Mouse (Mus musculus): ENCODE results near the gene Hoxc4.

The Hoxc4 gene

DNA sequence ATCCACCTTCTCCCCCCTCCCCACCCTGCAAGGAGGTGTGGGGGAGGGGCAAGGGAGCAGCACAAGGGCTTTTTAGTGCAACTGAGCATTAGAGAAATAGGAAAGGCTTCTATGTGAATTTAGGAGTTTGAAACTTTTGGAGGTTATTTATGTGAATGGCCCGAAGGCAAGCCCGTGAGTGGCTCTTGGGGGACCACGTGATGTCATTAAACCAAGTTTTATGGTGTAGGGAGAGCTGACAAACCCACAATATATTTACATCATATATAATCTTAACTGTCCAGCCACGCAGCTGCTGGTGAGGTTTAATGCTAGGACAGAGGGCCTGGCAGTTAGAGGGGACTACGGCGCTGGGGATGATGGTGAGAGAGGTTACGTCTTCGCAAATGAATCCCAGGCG is at the start of gene Hoxc4:
TSS of gene Hoxc4 (plus strand) at position 299 of the 400 bp plus-strand sequence.
- no peak for DNase-seq

DNA sequence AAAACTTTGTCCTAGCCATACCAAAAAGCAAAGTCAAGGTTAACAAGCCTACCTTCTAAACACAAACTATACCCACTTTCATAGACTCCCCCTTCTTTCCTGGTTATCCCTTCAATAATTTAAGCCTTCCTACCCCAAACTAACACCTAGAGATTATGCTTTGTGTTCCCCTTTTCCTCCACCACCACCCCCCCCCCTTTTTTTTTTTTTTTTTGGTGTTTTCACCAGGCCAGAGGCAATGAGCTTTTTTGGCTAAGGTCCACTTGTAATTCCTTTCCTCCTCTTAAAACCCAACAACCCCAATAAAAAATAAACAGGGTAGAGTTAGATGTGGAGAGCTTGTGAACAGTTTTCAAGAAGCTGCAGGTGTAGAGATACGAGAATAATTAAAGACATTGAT is 49.4 kb upstream of the Hoxc4 start:
- no peak for DNase-seq

DNA sequence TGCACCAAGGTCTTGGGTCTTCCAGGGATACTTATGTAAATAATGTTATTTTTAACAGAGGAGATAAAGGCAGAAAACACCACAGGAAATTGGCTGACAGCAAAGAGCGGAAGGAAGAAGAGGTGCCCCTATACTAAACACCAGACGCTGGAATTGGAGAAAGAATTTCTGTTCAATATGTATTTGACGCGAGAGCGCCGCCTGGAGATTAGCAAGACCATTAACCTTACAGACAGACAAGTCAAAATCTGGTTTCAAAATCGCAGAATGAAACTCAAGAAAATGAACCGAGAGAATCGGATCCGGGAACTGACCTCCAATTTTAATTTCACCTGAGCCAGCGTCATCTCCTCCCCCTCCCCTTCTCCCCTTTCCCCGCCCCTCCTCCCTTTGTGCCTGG is 48.0 kb upstream of the Hoxc4 start:
- DNase-seq: peak in 1 of 2 experiments; percentile 42

DNA sequence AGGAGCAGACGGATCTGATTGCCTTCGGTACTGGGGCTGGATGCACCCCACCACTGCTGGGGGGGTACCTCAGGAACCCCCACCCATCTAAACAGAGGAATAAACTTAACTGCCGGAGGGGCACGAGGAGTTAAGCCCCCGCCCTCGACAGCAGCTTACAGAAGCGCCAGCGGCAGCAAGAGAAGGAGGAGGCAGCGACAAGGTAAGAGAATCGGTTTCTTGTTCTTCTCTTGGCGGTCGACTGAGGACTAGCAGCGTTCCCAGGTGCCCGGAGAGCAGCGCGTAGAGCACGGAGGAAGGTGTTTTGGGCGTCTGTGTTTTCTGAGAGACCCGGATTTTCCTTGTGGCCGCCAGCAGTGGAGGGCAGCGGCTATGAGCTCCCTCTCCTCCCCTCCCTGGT is 46.5 kb upstream of the Hoxc4 start:
- no peak for DNase-seq

DNA sequence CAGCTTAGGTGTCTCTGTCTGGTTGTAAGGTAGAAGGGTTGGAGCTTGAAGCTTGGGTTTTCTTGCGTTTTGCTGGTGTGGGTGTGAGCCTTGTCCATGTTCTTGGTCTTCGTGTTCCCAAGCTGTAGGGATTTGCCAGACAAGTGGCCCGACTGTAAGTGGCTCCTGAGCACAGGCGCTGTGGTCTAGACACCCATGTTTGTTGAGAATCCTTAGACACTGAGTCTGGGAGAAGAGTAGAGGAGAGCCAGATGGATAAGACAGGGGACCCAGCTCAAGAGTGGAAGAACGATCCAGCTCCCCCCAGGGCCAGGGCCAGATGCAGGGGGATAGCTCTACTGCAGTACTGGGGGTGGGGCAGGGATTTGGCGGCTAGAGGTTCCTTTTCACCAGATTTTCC is 46.0 kb upstream of the Hoxc4 start:
- no peak for DNase-seq

DNA sequence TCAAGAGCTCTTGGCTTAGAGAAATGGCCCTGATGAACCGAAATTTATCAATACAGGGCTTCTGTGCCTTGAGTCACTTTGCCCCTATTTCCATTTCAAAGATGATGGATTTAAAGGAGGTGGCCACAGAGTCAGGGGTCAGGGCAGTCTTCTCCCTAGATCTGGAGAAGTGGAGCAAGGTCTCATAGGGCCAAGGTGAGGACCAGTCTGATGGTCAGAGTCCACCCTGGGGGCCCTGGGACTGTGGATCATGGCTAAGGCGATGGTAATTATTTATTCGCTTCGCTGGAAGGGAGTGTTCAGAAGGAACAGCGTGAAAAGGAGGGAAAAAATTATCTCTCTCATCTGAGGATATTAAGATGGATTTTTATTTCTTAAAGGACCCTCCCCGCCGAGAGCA is 43.7 kb upstream of the Hoxc4 start:
- DNase-seq: no peak

DNA sequence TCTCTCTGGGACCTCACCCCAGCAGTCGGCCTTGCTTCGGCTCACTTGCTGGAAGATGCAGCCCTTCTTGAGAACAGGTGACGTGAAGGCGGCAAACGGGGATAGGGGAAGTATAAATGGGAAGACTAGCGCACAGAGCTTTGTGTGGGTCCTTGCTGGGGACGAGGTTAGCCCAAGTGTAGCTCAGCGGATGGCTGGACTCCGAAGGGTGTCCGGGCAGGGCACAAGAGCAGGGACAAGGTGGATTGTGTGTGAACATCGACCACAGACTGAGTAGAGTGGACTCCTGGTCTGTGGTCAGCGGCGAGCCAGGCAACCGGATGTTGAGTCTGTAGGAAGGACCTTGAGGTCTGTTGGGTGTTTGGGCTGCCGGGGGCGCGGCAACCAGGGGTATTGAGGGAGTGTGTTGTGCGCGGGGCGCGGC is 43.0 kb upstream of the Hoxc4 start:
- DNase-seq: no peak

DNA sequence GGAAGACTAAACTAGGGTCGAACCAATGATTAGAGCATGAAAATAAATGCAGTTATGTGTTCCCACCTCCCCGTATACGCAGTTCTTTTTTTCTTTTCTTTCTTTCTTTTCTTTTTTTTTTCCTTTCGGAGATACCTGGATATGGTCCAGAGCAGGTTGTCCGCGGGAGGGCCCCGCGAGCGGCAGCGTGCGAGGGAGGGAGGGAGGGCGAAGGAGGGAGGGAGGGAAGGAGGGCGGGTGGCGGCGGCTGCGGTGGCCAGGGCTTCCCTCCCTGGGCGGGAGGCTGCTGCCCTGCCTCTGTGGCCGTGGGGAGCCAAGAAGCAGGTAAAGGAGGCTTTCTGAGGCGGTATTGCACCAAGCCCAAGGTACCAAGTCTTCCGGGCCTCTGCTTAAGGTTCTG is 42.6 kb upstream of the Hoxc4 start, which contains the start of gene Hoxc9:
TSS of gene Hoxc9 (plus strand) at position 269 of the 400 bp plus-strand sequence.
- DNase-seq: no peak

DNA sequence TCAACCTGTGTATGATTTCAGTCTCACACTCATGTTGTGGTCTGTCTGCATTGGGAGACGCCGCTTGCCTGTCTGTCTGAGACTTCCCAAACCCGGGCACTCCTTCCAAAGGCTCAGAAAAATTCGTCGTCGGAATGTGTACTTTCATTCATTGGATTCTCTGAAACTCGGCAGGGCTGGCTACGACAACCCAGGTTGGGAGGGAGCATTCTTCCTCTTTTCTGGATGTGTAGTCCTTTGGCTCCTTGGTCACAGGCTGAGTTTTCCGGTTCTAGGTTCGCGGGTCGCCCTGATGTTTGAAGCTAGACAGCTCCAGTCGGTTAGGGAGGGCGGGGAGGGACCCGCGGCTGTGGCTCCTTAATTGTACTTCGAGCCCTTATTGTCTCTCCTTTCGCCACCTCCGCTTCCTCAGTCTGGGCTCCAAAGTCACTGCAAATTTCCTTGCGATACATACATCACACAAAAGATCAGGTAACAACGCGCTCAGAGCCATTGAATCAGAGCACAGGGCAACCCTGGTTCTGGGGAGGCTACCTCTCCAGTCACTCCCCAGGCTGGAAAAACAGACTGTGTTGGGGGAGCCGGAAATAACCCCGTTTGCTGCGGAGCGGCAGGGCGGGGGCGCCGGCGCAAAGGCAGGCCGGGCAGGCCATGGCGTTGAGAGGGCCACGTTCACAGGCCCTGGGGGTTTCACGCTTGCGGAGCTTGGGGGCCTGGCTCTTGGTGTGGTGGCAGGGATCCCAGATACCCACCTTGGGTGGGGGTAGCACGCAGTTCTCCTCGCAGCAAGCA is 41.9 kb upstream of the Hoxc4 start:
- DNase-seq: no peak

DNA sequence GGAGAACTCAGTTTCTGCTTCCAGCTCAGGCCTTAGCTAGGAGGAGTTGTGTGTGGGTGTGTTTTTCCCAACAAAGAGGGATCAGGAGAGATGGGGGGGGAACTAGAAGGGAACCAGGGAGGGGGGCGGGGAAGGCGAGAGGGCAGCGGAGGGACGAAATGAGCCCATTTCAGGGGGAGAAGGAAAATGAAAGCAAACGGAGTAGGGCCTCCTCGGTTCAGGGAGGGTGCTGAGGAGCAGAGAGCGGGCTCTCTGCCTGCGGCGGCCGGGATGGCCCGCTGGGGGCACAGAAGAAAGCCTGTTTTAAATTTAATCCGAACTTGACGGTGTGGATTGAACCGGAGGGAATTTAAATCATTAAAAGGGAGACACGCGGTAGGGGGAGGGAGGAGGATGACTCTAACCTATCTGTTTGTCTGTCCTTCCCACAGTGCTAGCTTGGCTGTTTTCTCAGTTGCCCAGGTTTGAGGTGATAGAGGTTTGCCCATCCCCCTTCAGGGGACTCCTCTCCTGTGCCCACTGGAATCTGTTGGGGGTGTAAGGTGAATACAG is 41.2 kb upstream of the Hoxc4 start:
- no peak for DNase-seq

DNA sequence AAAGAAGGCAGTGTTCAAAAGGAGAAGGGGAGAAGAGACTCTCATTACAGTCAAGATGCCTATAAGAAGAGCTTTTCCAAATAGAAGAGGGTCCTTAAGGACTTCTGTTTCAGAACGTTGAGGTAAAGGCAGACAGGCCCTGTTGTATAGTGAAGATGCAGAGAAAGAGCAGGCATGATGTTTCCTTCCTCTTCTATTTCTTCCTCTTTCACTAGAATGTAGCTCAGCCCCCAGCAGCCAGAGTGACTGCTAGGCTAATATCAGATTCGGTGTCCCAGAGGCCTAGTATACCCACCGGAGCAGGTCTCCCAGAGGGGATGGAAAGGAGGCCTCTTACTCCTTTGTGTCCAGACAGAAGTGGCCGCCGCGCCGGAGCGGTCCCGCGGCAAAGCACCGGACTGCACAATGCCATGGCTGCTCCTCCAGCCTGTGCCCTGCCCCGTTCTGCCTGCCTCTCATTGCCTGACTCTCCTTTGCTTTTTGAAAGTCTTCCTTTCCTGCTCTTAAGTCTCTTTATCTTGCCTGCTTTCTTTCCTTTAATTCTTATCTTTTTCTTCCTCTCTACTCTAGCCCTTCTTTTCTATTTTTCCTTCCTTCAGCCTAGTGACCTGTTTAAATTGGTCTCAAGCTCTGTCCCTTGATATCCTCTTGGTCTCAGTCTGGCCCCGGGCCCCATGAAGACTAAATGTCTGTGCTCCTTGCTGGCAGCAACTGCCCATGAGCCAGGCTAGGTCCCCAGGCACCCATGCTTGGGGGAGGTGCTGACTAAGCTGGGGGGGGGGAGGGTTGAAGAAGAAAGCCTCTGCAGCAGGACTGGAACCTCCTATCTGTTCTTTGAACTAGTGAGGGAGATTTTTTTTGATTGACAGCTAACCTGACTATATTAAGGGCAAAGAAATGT is 39.9 kb upstream of the Hoxc4 start:
- no peak for DNase-seq

DNA sequence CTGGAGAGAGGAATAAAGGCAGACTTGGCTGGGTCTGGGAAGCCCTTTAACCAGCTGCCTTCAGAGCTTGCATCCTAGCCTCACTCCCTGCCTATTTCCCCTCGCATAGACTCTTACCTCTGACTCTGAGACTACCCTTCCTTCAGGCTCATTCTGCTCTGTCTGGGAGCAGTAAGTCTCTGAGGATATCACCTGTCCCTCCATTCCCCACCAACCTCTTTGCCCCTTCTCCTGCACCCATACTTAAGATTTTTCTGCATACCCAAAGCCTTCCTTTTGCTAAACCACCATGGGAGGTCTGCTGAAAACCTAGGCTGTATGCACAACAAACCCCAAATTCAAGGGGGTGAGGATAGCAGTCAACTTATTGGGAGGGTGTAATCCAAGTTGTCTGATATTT is 38.8 kb upstream of the Hoxc4 start:
- DNase-seq: no peak

DNA sequence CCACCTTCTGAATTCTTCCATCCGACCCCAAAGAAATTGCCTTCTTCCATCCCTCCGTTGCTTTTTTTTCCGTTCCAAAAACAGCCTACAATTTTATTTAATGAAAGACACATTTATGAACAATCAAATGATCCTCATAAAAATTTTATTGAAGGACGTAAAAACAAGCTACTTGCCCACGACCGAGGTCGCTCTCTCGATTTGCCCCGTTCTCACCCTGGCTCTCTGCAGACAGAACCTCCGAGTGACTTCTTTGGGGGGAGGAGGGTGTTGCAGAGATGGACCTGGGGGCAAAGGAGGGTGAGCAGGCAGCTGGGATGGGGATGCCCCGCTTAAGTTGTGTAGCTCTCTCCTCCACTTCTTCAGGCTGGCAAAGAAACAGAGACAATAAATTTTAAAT is 38.4 kb upstream of the Hoxc4 start:
- DNase-seq: no peak

DNA sequence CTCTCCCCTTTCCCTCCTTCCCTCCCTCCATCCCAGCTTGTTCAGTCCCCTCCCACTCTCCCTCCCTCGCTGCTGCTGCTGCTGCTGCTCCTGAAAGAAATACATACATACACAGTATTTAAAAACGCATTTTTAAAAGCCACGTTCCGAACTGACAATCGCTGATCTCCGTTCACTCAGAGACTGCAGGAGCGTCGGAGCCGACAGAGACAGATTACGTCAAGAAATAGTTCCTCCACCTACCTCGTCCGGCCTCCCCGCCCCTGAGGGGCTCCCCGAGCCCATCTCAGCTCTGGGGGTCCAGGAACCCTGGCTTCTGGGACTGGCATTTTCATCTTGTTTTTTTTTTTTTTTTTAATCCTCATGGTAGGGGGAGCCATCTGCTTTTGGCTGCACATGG is 37.8 kb upstream of the Hoxc4 start:
- no peak for DNase-seq

DNA sequence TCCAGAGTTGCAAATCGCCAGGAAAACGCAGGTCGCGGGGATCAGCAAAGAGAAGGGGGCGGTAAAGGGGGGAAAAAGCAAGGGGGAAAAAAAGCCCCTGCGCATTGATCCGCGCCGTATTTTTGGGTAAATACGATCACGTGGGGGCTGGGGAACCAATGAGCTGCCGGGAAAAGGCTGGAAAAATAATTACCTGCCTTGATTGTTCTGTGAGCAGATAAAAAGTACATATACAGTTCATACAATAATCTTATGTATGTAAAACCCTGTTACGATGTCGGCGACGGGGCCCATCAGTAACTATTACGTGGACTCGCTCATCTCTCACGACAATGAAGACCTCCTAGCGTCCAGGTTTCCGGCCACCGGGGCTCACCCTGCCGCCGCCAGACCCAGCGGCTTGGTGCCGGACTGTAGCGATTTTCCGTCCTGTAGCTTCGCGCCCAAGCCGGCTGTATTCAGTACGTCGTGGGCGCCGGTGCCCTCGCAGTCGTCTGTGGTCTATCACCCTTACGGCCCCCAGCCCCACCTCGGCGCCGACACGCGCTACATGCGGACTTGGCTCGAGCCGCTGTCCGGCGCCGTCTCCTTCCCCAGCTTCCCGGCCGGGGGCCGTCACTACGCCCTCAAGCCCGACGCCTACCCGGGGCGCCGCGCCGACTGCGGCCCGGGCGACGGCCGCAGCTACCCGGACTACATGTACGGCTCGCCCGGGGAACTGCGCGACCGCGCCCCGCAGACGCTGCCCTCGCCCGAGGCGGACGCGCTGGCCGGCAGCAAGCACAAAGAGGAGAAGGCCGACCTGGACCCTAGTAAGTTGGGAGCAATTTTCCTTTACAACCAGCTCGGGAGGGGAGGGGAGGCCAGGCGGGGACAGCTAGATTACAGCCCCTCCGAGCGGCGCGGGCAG is 37.1 kb upstream of the Hoxc4 start:
- peak in 1 of 2 experiments; percentile 67 for DNase-seq

DNA sequence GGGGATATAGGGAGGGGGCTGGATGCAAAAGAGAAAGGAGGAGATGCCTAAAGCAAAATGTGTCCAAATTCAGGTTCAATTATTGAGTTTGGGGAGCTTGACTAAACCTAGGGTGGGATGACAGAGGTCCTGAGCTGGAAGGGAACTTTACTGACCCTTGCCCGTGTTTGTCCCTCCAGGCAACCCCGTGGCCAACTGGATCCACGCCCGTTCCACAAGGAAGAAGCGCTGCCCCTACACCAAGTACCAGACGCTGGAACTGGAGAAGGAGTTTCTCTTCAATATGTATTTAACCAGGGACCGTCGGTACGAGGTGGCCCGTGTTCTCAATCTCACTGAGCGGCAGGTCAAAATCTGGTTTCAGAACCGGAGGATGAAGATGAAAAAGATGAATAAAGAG is 35.0 kb upstream of the Hoxc4 start:
- DNase-seq: no peak

DNA sequence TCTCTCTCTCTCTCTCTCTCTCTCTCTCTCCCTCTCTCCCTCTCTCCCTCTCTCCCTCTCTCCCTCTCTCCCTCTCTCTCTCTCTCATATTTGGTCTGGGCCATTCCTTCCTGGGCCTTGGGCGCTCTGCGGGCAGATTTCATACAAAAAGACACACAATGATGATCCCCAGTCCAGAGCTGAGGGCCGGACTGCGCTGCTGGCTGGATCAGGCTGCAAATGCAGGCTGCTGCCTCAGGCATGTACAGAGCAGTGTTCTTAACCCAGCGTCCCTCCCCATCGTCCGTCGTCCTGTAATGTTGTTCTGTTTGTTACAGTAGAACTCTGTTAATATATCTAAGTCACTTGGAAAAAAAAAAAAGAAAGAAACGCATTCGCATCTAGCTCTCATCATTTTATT is 34.2 kb upstream of the Hoxc4 start:
- DNase-seq: no peak

DNA sequence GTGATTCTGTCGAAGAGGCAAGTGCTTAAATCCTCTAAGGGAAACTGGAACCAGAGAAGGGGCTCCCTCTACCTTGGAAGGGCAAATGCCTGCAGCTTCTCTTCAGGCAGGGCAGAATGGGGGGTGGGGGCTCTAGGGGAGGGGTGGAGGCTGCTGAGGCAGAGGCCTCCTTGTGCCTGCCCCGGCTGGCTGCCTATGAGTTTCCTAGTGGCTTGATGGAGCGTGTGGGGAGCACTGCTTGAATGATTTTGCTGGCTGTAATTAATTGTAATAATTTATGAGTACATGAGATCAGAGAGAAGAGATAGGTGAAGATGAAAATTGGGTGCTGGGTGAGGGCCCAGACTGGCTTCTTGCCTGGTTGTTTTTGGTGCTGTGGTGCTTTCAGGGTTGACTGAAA is 33.8 kb upstream of the Hoxc4 start:
- no peak for DNase-seq

DNA sequence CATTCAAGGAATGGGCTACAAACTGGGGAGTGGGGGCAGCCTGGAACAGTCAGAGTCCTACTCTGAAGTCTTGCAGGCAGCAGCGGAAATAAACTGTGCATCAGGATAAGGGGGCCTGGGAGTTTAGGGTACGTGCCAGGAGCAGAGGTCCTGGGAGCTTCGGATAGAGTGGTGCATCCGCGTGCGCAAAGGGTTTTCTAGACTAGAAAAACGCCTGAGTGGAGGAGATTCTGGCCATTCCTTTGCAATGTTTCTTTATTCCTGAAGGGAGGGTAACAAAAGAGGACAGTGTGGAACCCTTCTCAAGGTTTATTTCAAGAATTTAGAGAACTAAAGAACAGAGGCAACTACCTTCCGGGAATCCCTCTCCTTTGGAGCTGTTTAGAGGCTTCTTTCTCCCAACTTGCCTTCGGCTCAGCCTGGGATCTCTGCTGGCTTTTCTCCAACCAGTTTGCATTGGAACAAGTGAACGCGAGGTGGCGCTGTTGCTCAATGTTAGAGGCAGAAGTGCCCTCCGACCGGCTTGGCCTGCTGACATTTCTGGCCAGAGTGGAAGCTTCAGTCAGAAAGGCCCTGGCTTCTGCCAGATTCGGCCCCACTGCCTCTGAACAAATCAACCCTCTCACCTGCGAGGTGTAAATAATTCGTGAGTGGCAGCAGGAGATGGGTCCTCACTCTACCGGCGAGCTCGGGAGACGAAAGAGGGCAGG is 31.5 kb upstream of the Hoxc4 start:
- DNase-seq: peak; percentile 89 to 97

DNA sequence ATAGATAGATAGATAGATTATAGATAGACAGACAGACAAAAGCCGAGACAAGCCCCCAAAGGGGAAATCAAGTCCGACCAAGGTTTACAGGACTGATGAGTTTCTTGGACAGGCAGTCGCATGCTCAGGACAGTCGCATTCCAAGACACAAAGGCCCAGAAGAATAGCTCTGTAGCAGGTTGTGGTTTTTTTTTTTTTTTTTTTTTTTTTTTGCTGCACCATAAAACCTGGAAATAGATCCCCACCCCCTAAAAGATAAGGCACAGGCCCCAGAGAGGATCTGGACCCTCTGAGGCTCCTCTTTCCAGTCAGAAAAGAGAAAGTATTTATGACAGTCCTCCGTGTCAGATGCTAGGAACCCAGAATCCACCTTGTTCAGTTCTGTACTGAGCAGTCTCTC is 30.7 kb upstream of the Hoxc4 start:
- no peak for DNase-seq

DNA sequence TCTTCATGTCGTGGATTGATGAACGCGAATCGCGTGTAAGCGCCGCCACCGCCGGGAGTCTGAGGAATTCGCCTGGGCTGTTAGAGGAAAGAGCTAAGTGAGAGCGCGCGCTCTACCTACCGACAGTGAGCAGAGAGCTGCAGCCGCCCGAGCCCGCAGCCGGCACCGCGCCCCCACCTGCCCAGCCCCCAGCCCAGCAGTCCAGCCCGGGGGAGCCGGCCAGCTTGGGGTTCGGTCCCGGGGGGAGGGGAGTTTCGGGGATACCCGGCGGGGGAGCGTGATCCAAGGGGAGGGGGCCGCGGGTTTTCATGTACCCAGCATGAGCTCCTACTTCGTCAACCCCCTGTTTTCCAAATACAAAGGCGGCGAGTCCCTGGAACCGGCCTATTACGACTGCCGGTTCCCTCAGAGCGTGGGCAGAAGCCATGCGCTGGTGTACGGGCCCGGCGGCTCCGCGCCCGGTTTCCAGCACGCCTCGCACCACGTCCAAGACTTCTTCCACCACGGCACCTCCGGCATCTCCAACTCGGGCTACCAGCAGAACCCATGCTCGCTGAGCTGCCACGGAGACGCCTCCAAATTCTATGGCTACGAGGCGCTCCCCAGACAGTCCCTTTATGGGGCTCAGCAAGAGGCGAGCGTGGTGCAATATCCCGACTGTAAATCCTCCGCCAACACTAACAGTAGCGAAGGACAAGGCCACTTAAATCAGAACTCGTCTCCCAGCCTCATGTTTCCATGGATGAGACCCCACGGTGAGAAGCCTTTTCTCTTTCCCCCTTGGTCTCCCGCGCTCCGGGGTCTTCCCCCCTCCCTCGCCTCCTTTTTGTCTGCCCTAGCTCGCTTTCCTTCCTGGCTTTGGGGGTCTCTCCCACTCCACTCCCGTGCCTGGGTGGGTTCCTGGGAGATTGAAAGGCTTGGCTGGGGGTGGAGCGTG is 28.0 kb upstream of the Hoxc4 start, which contains the start of gene Hoxc8:
TSS of gene Hoxc8 (plus strand) at position 147 of the 937 bp plus-strand sequence.
- DNase-seq: no peak

Data from kidney, adult 8-10 months (tissue).